Mouse (Mus musculus) right cerebral cortex, adult 2 months (tissue): ENCODE results near the gene Atg2a.

ENCODE experiments used
- DNase-seq, 2 experiments: peaks; one replicate each; pipeline ENCODE4 v3.0.0; 2021 to 2022; ENCODE audit warnings: low spot score in 2 of 2

Gene Atg2a

GRCm38 (mm10) chr19:6241274-6242107 lies at the start of gene Atg2a:
Gene Atg2a, plus strand, starts transcription at chr19:6241668.
- peak; percentile 96 to 97 for DNase-seq

DNA sequence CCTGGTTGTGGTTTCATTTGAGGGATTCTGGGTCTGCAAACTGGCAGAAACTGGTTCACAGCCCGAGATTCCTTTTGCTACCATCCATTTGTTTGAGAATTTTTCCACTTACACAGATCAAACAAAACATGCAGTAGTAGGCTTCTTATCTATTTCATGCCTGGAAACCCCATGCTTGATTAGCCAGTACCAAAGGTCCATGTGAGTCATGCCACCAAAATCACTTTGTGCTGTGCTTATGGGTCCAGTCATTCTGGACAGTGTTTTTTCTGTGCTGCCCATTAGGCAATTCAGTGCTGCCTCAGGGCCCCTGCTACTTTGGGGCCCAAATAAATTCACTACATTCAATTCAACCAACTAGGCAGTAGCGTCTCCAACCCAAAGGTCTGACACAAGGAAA lies 37.2 kb upstream of the Atg2a start:
- DNase-seq = no peak

DNA sequence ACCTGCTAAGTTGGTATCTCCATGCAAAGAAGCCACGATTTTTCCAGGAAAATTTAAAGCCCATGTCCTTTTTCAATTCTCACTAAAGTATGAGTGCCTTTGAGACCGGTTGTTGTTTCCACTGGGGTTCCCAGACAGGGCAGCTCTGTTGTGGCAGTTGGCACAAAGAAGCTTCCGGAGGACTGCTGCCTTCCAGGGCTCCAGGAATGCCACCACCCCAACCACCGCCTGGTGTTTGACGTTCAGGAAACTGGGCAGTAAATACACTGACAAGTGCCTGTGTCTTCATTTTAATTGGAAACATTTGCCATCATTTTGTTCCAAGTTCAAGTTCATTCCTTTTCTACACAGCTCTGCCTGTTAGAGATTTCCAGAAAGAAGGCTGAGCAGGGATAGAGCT lies 34.8 kb upstream of the Atg2a start:
- no peak for DNase-seq

DNA sequence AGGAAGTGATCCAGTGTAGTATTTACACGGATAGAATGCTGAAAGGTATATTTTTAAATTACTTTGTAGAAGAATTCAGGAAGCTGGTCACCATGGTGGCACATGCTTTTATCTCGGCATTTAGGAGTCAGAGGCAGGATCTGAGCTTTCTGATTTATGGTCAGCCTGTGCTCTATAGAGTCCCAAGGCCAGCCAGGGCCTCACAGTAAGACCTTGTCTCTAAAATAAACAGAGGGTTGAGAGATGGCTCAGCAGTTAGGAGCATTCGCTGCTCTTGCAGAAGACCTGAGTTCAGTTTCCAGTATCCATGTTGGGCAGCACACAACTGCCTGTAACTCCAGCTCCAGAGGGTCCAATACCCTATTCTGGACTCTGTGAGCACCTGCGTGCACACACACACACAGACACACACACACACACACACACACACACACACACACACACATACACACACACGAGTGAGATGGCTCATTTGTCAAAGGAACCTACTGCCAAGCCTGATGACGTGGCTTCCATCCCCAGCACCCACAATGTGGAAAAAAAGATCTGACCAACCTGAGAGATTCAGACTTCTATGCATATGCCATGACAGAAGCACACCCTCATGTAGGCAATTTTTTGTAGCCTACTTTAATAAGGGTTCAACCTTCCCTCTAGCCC lies 25.3 kb upstream of the Atg2a start:
- DNase-seq = no peak

- no peak for DNase-seq
Observed at GRCm38 (mm10) chr19:6218606-6219005, 22.9 kb upstream of the Atg2a start.

DNA sequence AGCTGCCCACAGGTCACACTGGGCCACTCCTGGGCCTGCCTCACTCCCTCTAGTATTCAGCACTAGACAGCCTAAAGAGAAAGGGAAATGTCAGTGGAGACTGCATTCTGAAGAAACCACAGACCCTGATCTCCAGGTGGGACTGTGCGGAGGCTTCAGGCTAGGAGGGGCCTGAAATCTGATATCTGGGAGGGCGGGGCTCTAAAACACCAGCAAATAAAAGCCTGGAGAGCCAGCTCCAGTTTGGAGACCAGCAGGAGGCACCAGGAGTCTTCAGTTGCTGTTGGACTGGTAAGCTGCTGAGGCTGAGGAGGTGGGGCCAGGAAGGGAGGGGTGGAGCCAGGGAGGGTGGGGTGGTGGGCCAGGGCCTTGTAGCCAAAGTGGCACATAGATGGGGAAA lies 15.3 kb upstream of the Atg2a start, which contains the start of gene Gpha2:
Gpha2 (plus strand) TSS at position 246 of the 400 bp plus-strand sequence.
- DNase-seq = no peak

- no peak for DNase-seq
Observed at GRCm38 (mm10) chr19:6226763-6227162, 14.7 kb upstream of the Atg2a start.

DNA sequence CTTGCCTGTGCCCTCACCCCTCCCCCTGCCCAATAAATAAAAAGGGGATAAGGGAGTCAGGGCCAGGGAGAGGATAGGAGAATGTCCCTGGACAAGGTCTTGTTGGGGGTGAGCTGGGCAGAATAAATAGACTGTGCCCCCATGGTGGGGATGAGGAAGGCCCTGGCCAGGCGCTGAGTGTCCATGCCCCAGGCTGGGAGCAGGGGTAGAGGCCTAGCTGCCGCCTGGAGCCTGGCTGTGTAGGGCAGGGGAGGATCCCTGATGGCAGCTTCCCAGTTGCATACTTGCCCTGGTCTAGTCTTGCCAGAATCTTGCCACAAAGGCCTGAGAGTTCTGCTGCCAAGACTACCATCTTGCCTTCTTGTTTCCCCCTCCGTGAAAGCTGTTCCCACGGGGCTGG lies 13.6 kb upstream of the Atg2a start:
- DNase-seq = no peak

- no peak for DNase-seq
Observed at GRCm38 (mm10) chr19:6230411-6230810, 11.1 kb upstream of the Atg2a start.

GRCm38 (mm10) chr19:6231036-6231435 lies 10.4 kb upstream of the Atg2a start:
- no peak for DNase-seq

DNA sequence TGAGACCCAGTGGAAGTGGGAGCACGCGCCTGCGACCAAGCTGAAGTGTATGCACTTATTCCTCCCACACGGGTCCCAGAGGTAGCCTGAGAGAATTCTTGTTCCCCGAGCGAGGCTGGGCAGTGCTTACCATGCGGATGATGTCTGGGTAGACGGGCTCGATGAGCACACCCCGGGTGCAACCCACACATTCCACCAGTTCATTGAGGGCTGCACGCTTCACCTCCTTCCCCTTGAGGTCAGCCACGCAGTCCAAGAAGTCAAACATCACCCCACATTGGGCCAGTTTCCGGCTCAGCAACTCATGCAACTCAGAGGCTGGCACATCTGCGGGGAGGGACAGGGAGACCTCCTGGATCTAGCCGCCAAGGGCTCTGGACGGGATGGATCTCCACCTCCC lies 7.8 kb upstream of the Atg2a start:
- no peak for DNase-seq

- DNase-seq = no peak
Observed at GRCm38 (mm10) chr19:6234337-6235083, 7.0 kb upstream of the Atg2a start.

GRCm38 (mm10) chr19:6235084-6236052 lies 6.1 kb upstream of the Atg2a start, which contains the start of gene Ppp2r5b:
Gene Ppp2r5b, minus strand, starts transcription at chr19:6235872.
- DNase-seq = peak; percentile 92 to 93

- peak; percentile 91 to 92 for DNase-seq
Observed at GRCm38 (mm10) chr19:6236053-6236441, 5.4 kb upstream of the Atg2a start.

GRCm38 (mm10) chr19:6236842-6237241 lies 4.6 kb upstream of the Atg2a start:
- DNase-seq = no peak

GRCm38 (mm10) chr19:6238740-6239139 lies 2.7 kb upstream of the Atg2a start:
- no peak for DNase-seq

GRCm38 (mm10) chr19:6240136-6240535 lies 1.3 kb upstream of the Atg2a start:
- no peak for DNase-seq

- DNase-seq = no peak
Observed at GRCm38 (mm10) chr19:6240725-6241124, 743 bp upstream of the Atg2a start.

- no peak for DNase-seq
Observed at GRCm38 (mm10) chr19:6242281-6242680, 813 bp downstream of the Atg2a start.

GRCm38 (mm10) chr19:6243226-6243625 lies 1.8 kb downstream of the Atg2a start:
- no peak for DNase-seq

- no peak for DNase-seq
Observed at GRCm38 (mm10) chr19:6245806-6246205, 4.3 kb downstream of the Atg2a start.
